Mouse (Mus musculus) kidney, adult 2 months (tissue): Measurements from ENCODE around the gene Ndufa10. TPM values are rescaled to one million over a fixed set of nuclear protein-coding genes. Genes with fewer than 3 reads are reported as not detected.

Experiments used
- DNase-seq: peaks from one replicate; pipeline ENCODE4 v3.0.0; 2021
- H3K27ac ChIP-seq: fragments of 200-500 bp; 2 replicates; pipeline ENCODE4 v1.5.1; 2012; ENCODE audit warnings: low read depth, low read length, control low read depth, inconsistent platforms; ENCODE audit not compliant: insufficient read depth
- H3K27me3 ChIP-seq: fragments of 200-500 bp; replicated peaks from 2 replicates; pipeline ENCODE4 v1.6.1; 2012; ENCODE audit warnings: mild to moderate bottlenecking, moderate library complexity, low read length, inconsistent platforms; ENCODE audit not compliant: control insufficient read depth, insufficient read depth
- H3K36me3 ChIP-seq: fragments of 200-500 bp; 2 replicates; pipeline ENCODE4 v1.6.1; 2012; ENCODE audit warnings: mild to moderate bottlenecking, moderate library complexity, low read length, inconsistent platforms; ENCODE audit not compliant: control insufficient read depth, insufficient read depth
- H3K4me1 ChIP-seq: fragments of 200-500 bp; 2 replicates; pipeline ENCODE4 v1.6.1; 2011; ENCODE audit warnings: low read length; ENCODE audit not compliant: control insufficient read depth, insufficient read depth
- H3K4me3 ChIP-seq: fragments of 200-500 bp; 2 replicates; pipeline ENCODE4 v1.5.1; 2011; ENCODE audit warnings: mild to moderate bottlenecking, low read depth, low read length, control low read depth; ENCODE audit not compliant: insufficient read depth
- CTCF ChIP-seq: fragments of 200-500 bp; conservative IDR thresholded peaks from 2 replicates; pipeline ENCODE4 v1.5.1; 2011; ENCODE audit warnings: low read depth, mild to moderate bottlenecking, control low read depth, low read length, moderate library complexity, mixed read lengths; ENCODE audit not compliant: insufficient read depth, insufficient read length
- POLR2A ChIP-seq: fragments of 200-500 bp; IDR thresholded peaks from one replicate; pipeline ENCODE4 v1.6.1; 2011; ENCODE audit warnings: low read depth, low read length, control low read depth
- WGBS: fragments of 180-500 bp; shearing (Covaris S2); methylation state at CpG from one replicate; pipeline ENCODE4 v1.1.7; 2018; 5-methylcytosine and 5-hydroxymethylcytosine counted together
- polyA plus RNA-seq: library from polyadenylated mRNA; depleted of rRNA; stranded (reverse); fragments of >200 nt; gene quantifications from 2 replicates; pipeline ENCODE4 v1.2.3, GENCODE M21; 2012

The Ndufa10 gene
- polyA plus RNA-seq, 1 experiment, result 288 TPM

- no peak for DNase-seq
- no peaks in the 10 kb centered on the region for H3K36me3 ChIP-seq
- TF ChIP-seq CTCF, result no peak
- TF ChIP-seq POLR2A, result no peak
- H3K27ac ChIP-seq, result no peak within 1 kb of the TSS
- H3K27me3 ChIP-seq, result no peaks in the 10 kb centered on the region
- H3K4me3 ChIP-seq, result no peak within 1 kb of the TSS
- H3K4me1 ChIP-seq, result no peaks in the 10 kb centered on the region
These were observed 11.4 kb upstream of the Ndufa10 start, which contains the start of gene Olfr1416 for GRCm38 (mm10) chr1:92485013-92485412. Gene Olfr1416, minus strand, starts transcription at chr1:92485113.

DNA sequence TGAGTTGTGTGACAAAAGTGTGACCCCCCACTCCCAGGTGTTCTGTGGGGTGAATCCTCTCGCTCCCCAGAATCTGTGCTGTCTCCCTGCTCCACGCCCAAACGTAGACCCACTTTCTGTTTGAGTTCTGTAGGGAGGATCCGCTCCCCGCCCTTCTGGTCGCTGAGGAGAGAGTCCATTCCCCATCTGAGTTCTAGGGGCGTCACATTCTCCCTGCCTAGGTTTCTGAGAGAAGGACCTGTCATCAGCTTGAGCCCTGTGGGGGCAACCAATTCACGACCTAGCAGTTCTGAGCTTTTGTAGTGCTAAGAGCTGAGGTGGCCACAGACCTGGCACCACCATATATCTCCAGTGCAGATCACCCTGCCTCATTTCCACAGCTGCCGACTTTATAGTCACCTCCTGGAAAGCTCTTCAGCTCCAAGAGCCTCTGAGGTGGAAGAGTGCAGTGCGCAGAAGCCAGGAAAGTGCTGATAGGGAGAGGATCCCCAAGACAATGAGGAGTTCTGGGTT is 462 bp upstream of the Ndufa10 start:
- Histone ChIP-seq H3K4me1 (peaks cover 3% of the 10 kb centered on the region; the same call in 1 of the 2 replicates), H3K27me3 (no peaks in the 10 kb centered on the region), H3K36me3 (no peaks in the 10 kb centered on the region; the same call in 1 of the 2 replicates), H3K4me3 (peak overlapping the region; percentile 54), H3K27ac (peak overlapping the region; percentile 57; the same call in 1 of the 2 replicates)
- WGBS, result 3% methylated on average over 10 of the region's 10 CpGs
- no peak for DNase-seq
- TF ChIP-seq CTCF (no peak), POLR2A (no peak)

GRCm38 (mm10) chr1:92468891-92469290 is 4.8 kb downstream of the Ndufa10 start:
- Histone ChIP-seq H3K27ac (no peak overlapping the region), H3K27me3 (no peaks in the 10 kb centered on the region), H3K4me1 (peaks cover 3% of the 10 kb centered on the region; the same call in 1 of the 2 replicates), H3K36me3 (peaks cover under 1% of the 10 kb centered on the region), H3K4me3 (no peak overlapping the region)
- WGBS, result 73% methylated on average over 4 of the region's 4 CpGs
- no peak for DNase-seq
- TF ChIP-seq CTCF (no peak), POLR2A (no peak)

DNA sequence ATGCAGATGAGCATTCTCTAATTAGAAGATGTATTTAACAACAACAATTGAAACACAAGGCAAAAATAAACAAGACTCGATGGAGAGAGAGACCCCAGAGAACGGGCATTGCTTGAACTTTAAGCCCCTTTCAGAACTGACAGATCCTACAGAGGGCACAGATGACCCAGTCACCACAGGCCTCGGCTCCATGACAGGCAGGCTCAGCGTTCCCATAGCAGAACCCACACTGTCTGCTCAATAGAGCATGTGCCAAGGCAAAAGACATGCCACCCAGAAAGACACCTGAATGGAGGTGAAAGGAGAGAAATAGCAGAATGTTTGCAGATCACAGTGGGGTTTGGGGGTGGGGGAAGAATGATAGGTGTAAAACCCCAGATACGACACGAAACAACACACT is 15.2 kb downstream of the Ndufa10 start:
- H3K4me3 ChIP-seq, result no peak overlapping the region
- peaks cover 8% of the 10 kb centered on the region for H3K36me3 ChIP-seq
- WGBS, result 88% methylated on average over 6 of the region's 6 CpGs
- no peak overlapping the region for H3K27ac ChIP-seq
- no peak for DNase-seq
- H3K4me1 ChIP-seq, result no peaks in the 10 kb centered on the region
- no peaks in the 10 kb centered on the region for H3K27me3 ChIP-seq
- TF ChIP-seq POLR2A, result no peak
- no peak for TF ChIP-seq CTCF

GRCm38 (mm10) chr1:92457758-92458157 is 15.9 kb downstream of the Ndufa10 start:
- H3K4me3 ChIP-seq, result no peak overlapping the region
- H3K27ac ChIP-seq, result no peak overlapping the region
- H3K27me3 ChIP-seq, result no peaks in the 10 kb centered on the region
- H3K36me3 ChIP-seq, result peaks cover 8% of the 10 kb centered on the region
- H3K4me1 ChIP-seq, result no peaks in the 10 kb centered on the region
- TF ChIP-seq POLR2A (no peak), CTCF (no peak)
- no peak for DNase-seq

DNA sequence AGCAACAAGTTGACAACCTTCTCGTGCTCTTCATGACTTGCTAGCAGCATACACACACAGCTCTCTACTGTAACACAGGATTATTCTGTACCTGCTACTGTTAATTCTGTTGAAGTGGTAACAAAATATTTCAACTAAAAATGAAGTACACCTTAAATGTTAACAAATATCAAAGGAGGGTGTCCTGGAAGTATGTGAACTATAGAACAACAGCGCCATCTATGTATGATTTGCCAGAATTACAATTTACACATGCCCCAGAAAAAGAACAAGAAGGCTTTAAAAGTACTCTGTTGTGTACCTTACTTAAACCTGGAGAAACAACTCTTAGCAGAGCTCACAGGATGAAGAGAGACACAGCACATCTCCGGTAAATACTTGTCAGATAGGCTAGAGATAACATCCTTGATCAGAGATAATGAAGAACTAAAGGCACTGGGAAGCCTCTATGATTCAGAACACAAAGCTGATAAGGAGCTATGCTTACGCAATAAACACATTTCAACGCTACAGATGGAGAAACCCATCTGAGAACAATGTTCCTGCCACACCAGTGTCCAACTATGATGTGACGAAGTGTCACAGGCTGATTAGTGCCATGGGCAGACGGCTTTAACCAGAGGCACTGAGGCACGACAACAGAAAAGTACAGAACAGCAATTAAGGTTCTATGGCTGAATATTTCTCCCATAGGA is 19.8 kb downstream of the Ndufa10 start:
- H3K4me3 ChIP-seq, result no peak overlapping the region
- no peak overlapping the region for H3K27ac ChIP-seq
- H3K36me3 ChIP-seq, result peaks cover 8% of the 10 kb centered on the region
- no peaks in the 10 kb centered on the region for H3K27me3 ChIP-seq
- DNase-seq, result peak; percentile 21
- TF ChIP-seq CTCF (no peak; the same call in 1 of the 2 replicates), POLR2A (no peak)
- WGBS, result 61% methylated on average over 8 of the region's 8 CpGs
- no peaks in the 10 kb centered on the region for H3K4me1 ChIP-seq

- Histone ChIP-seq H3K27me3 (no peaks in the 10 kb centered on the region), H3K4me3 (no peak overlapping the region), H3K4me1 (no peaks in the 10 kb centered on the region), H3K36me3 (peaks cover 4% of the 10 kb centered on the region; the same call in 1 of the 2 replicates), H3K27ac (no peak overlapping the region)
- DNase-seq, result no peak
- TF ChIP-seq CTCF (no peak), POLR2A (no peak)
- 68% methylated on average over 3 of the region's 3 CpGs for WGBS
These were observed 25.4 kb downstream of the Ndufa10 start for GRCm38 (mm10) chr1:92448293-92448692.
